Mouse (Mus musculus) v-Abl transformed pro-B cells (cell line): ENCODE data around the gene Rfx2.

Experiments
- in situ Hi-C, 2 experiments: fragments of 400-800 bp; cut with MboI; formaldehyde crosslinking; loops; one replicate each; pipeline ENCODE4 v1.15.1; 2025; ENCODE audit not compliant: unreplicated experiment in 2 of 2

Gene Rfx2

GRCm38 (mm10) chr17:56836336-56836735, 5.5 kb upstream of the Rfx2 start:
- in situ Hi-C loops, result loop anchor here (10.0 kb wide), 1 partner anchor 228 kb away; no protein-coding TSS in a partner anchor

- in situ Hi-C loops, result loop anchor here (10.0 kb wide), 1 partner anchor 231 kb away; no protein-coding TSS in a partner anchor
These were observed 2.6 kb upstream of the Rfx2 start for GRCm38 (mm10) chr17:56833381-56833780.

GRCm38 (mm10) chr17:56832918-56833317, 2.1 kb upstream of the Rfx2 start:
- in situ Hi-C loops, result loop anchor here (10.0 kb wide), 1 partner anchor 232 kb away; no protein-coding TSS in a partner anchor

GRCm38 (mm10) chr17:56831111-56831816, 451 bp upstream of the Rfx2 start:
- in situ Hi-C loops, result loop anchor here (10.0 kb wide), 1 partner anchor 234 kb away; no protein-coding TSS in a partner anchor

- in situ Hi-C loops, result loop anchor here (10.0 kb wide), 1 partner anchor 235 kb away; no protein-coding TSS in a partner anchor
These were observed 1.0 kb downstream of the Rfx2 start for GRCm38 (mm10) chr17:56829795-56830194.

- in situ Hi-C loops, result no loop called here
These were observed 1.6 kb downstream of the Rfx2 start for GRCm38 (mm10) chr17:56829171-56829570.

GRCm38 (mm10) chr17:56826718-56827117, 4.1 kb downstream of the Rfx2 start:
- in situ Hi-C loops, result no loop called here

GRCm38 (mm10) chr17:56823352-56823751, 7.5 kb downstream of the Rfx2 start:
- in situ Hi-C loops, result loop anchor here in 1 of 2 experiments (25.0 kb wide), 1 partner anchor 514 kb away; no protein-coding TSS in a partner anchor

- in situ Hi-C loops, result loop anchor here in 1 of 2 experiments (25.0 kb wide), 1 partner anchor 515 kb away; no protein-coding TSS in a partner anchor
These were observed 8.4 kb downstream of the Rfx2 start for GRCm38 (mm10) chr17:56822380-56822779.

- in situ Hi-C loops, result loop anchor here (10.0 to 25.0 kb wide), 2 partner anchors 515 to 518 kb away; no protein-coding TSS in a partner anchor
These were observed 11.1 kb downstream of the Rfx2 start for GRCm38 (mm10) chr17:56819694-56820111.

GRCm38 (mm10) chr17:56819032-56819545, 11.7 kb downstream of the Rfx2 start:
- in situ Hi-C loops, result loop anchor here (10.0 to 25.0 kb wide), 2 partner anchors 516 to 518 kb away; no protein-coding TSS in a partner anchor

GRCm38 (mm10) chr17:56818067-56818636, 12.7 kb downstream of the Rfx2 start:
- in situ Hi-C loops, result loop anchor here (10.0 to 25.0 kb wide), 2 partner anchors 517 to 519 kb away; no protein-coding TSS in a partner anchor

GRCm38 (mm10) chr17:56815057-56815345, 15.8 kb downstream of the Rfx2 start:
- in situ Hi-C loops, result loop anchor here (10.0 to 25.0 kb wide), 2 partner anchors 520 to 522 kb away; no protein-coding TSS in a partner anchor

GRCm38 (mm10) chr17:56814316-56815056, 16.3 kb downstream of the Rfx2 start:
- in situ Hi-C loops, result loop anchor here (10.0 to 25.0 kb wide), 2 partner anchors 520 to 523 kb away; no protein-coding TSS in a partner anchor

- in situ Hi-C loops, result loop anchor here (10.0 to 25.0 kb wide), 2 partner anchors 525 to 527 kb away; no protein-coding TSS in a partner anchor
These were observed 20.6 kb downstream of the Rfx2 start for GRCm38 (mm10) chr17:56810245-56810644.

- in situ Hi-C loops, result loop anchor here (5.0 to 25.0 kb wide), 4 partner anchors 49 to 529 kb away; no protein-coding TSS in a partner anchor
These were observed 22.3 kb downstream of the Rfx2 start for GRCm38 (mm10) chr17:56808518-56808917.

GRCm38 (mm10) chr17:56805784-56806183, 25.0 kb downstream of the Rfx2 start:
- in situ Hi-C loops, result loop anchor here (5.0 to 25.0 kb wide), 4 partner anchors 52 to 532 kb away; no protein-coding TSS in a partner anchor

- in situ Hi-C loops, result loop anchor here (5.0 to 25.0 kb wide), 4 partner anchors 52 to 532 kb away; no protein-coding TSS in a partner anchor
These were observed 25.9 kb downstream of the Rfx2 start for GRCm38 (mm10) chr17:56804952-56805351.

GRCm38 (mm10) chr17:56802065-56802464, 28.7 kb downstream of the Rfx2 start:
- in situ Hi-C loops, result loop anchor here (10.0 to 25.0 kb wide), 2 partner anchors 363 to 535 kb away; no protein-coding TSS in a partner anchor

- in situ Hi-C loops, result no loop called here
These were observed 31.5 kb downstream of the Rfx2 start for GRCm38 (mm10) chr17:56799276-56799675.
